Mouse (Mus musculus) macrophage (primary cell): ENCODE results near the gene Mars2. TPM values are rescaled to one million over a fixed set of nuclear protein-coding genes. Genes with fewer than 3 reads are reported as not detected.

Source experiments
- H3K27ac ChIP-seq: fragments of 350-480 bp; formaldehyde crosslinking; 2 replicates; pipeline ENCODE4 v1.9.0; 2021
- H3K36me3 ChIP-seq: fragments of 350-480 bp; formaldehyde crosslinking; 2 replicates; pipeline ENCODE4 v1.9.0; 2021; ENCODE audit errors: inconsistent target
- H3K4me3 ChIP-seq: fragments of 350-480 bp; formaldehyde crosslinking; 2 replicates; pipeline ENCODE4 v1.9.0; 2021; ENCODE audit errors: inconsistent target
- H3K79me2 ChIP-seq: fragments of 350-480 bp; formaldehyde crosslinking; 2 replicates; pipeline ENCODE4 v1.9.0; 2021; ENCODE audit errors: inconsistent target
- WGBS: methylation state at CpG from one replicate; pipeline ENCODE4 v1.1.7; 2026; ENCODE audit warnings: inconsistent platforms; ENCODE audit not compliant: missing documents; 5-methylcytosine and 5-hydroxymethylcytosine counted together
- polyA plus RNA-seq: library from polyadenylated mRNA; stranded (reverse); fragments of 250-400 nt; gene quantifications from 3 replicates; pipeline ENCODE4 v1.2.4, GENCODE M21; 2018; ENCODE audit warnings: inconsistent platforms
- total RNA-seq, 78 experiments: library from RNA; depleted of rRNA; stranded (reverse); fragments of 250-400 nt; gene quantifications; 1 replicate in 9 of 78; 2 replicates in 24 of 78; 3 replicates in 43 of 78; 4 replicates in 2 of 78; pipeline ENCODE4 v1.2.4; 2018; ENCODE audit warnings: inconsistent platforms in 56 of 78

Gene Mars2
- 1 to 10 TPM; 1.2 to 9.5 (median 3.2) TPM for total RNA-seq (2018; cell fraction: chromatin; rRNA removed)
- 1 to 10 TPM in 5 of 26 experiments, under 1 TPM in 21; 0.20 to 1.5 (median 0.70) TPM for total RNA-seq (2018; cell fraction: cytosol; rRNA removed)
- 1 to 10 TPM in 24 of 26 experiments, under 1 TPM in 2; 0.68 to 9.3 (median 1.9) TPM for total RNA-seq (2018; cell fraction: nucleus; rRNA removed)
- polyA plus RNA-seq: 0.86 to 1.8 TPM (median 0.86 TPM) in 3 replicates

GRCm38 (mm10) chr1:55236890-55237642 is at the start of gene Mars2:
Gene Mars2 (plus strand): TSS chr1:55237177.
- 1% methylated on average over 77 of the region's 82 CpGs for WGBS
- H3K27ac ChIP-seq: peak within 1 kb of the TSS; percentile 36

DNA sequence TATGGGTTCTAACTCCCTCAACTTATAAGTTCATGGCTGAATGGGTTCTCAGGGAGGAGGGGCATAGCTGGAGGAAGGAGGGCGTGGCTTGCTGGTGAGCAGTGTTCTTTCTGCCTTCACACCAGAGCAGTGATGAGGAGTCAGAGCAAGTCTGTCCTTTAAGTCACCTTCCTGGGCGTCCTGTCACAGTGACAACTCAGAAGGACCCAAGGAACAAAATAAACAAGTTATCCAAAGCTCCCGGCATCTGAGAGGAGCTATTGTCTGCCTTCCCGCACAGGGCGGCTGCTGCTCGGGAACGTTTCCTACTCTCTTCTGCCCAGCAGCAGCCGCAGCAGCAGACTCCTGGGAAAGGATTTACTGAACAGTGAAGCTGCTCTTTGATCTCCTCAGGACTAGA is 45.0 kb upstream of the Mars2 start:
- 61% methylated on average over 8 of the region's 8 CpGs for WGBS
- Histone ChIP-seq H3K36me3 (no peaks in the 10 kb centered on the region), H3K79me2 (no peaks in the 10 kb centered on the region), H3K27ac (no peak overlapping the region), H3K4me3 (no peak overlapping the region)

More at GRCm38 (mm10) chr1:55236890-55237642, at the start of gene Mars2:
- Histone ChIP-seq H3K79me2 (peaks cover 47% of the 10 kb centered on the region), H3K36me3 (no peaks in the 10 kb centered on the region), H3K4me3 (peak within 1 kb of the TSS; percentile 89)

DNA sequence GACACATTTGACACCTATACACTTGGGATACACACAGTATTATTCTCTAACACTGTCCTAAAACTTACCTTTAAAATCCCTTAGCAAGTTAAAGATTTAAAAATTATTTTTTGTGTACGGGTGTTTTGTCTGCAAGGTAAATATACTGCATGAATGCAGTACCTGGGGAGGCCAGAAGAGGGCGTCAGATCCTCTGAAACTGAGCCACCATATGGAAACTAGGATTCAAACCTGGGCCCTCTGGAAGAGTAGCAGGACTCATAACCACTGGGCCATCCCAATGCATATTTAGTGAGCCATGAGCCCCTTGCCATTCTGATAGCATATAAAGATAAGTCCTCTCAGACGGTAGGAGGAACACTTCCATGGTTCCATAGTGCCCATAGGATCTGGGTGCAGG is 44.2 kb upstream of the Mars2 start:
- no peak overlapping the region for H3K27ac ChIP-seq
- no peaks in the 10 kb centered on the region for H3K36me3 ChIP-seq
- no peaks in the 10 kb centered on the region for H3K79me2 ChIP-seq
- H3K4me3 ChIP-seq: no peak overlapping the region
- 58% methylated on average over 3 of the region's 3 CpGs for WGBS

DNA sequence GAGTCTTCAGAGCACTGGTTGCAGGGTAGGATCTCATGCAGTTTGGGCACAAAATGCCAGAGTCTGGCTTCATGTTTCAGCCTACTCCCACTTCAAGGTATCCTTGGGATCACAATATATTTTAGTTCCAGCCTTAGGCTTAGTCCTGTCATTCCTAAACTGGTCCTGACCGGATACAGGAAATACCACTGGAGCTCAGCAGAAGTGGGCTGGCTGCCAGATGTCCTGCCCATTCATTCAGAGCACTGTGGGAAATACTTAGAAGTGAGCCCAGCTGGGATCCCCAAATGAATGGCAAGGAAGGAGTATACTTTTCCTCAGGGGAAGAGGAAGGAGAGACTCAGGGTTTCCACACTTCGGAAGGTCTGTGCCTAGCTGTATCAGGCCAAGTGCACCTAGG is 43.7 kb upstream of the Mars2 start:
- WGBS: 85% methylated on average over 2 of the region's 2 CpGs
- Histone ChIP-seq H3K79me2 (no peaks in the 10 kb centered on the region), H3K36me3 (no peaks in the 10 kb centered on the region), H3K27ac (no peak overlapping the region), H3K4me3 (no peak overlapping the region)

DNA sequence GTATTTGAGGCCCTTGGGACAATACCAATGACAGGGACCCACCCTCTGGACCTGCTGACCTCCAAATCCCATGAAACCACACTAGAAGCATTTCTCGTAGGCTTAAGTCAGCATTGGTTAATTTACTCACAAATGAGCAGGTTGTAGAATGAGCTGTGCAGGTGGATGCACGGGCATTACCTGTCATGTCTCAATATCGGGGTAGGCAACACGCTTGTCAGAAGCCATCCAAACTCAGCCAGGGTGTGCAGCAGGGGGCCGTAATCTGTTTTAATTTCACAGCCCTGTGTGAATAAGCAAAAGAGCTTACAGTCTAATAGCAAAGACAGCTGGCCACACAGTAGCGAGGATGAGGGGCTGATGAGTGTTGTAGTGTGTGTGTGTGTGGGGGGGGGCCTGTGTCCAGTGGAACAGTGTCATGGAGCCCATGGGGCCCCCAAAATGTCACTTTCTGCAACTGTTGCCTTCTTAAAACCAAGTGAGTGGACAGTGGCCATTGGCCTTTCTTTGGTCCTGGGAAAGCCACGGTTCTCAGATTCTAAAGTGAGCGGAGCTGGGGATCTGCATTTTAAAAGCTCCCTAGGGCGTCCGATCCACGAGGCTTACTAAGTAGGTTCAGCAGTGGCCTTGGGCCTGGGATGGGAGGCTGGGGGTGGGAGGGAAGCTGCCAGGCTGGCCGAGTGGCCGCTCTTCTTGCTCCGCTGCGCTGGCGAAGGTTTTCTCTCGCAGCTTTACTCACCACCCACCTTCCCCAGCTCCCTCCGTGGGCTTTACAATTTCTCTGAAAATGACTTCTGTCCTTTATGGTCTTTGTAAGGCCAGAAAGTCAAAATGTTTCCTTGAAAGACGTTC is 42.7 kb upstream of the Mars2 start:
- WGBS: 92% methylated on average over 19 of the region's 19 CpGs
- no peaks in the 10 kb centered on the region for H3K79me2 ChIP-seq
- H3K4me3 ChIP-seq: no peak overlapping the region

GRCm38 (mm10) chr1:55195021-55195420 is 42.0 kb upstream of the Mars2 start:
- Histone ChIP-seq H3K4me3 (no peak overlapping the region), H3K79me2 (no peaks in the 10 kb centered on the region), H3K36me3 (no peaks in the 10 kb centered on the region), H3K27ac (no peak overlapping the region)
- WGBS: 91% methylated on average over 4 of the region's 4 CpGs

More for the DNA sequence above, 42.7 kb upstream of the Mars2 start:
- no peaks in the 10 kb centered on the region for H3K36me3 ChIP-seq
- no peak overlapping the region for H3K27ac ChIP-seq

GRCm38 (mm10) chr1:55196327-55197003 is 40.5 kb upstream of the Mars2 start:
- Histone ChIP-seq H3K4me3 (no peak overlapping the region), H3K36me3 (no peaks in the 10 kb centered on the region), H3K79me2 (no peaks in the 10 kb centered on the region), H3K27ac (no peak overlapping the region)
- WGBS: 77% methylated on average over 6 of the region's 6 CpGs

DNA sequence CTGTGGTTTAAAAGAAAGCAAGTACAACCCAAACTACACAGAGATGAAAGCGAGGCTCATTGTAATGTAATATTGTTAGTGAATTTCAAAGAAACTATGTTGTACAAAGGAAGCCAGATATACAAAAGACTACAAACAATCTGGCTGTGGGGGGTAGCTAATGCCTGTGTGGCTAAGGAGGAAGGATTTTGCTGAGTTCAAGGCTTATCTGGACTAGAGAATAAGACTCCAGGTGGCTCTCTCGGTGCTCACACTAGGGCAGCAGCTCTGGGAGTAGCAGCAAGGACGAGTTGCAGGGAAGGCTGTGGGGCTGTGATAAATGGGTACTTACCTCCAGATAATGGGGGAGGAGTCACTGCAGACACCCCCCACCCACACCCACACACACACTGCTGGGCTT is 38.3 kb upstream of the Mars2 start:
- WGBS: 72% methylated on average over 3 of the region's 3 CpGs
- no peaks in the 10 kb centered on the region for H3K36me3 ChIP-seq
- no peak overlapping the region for H3K4me3 ChIP-seq
- H3K27ac ChIP-seq: no peak overlapping the region
- no peaks in the 10 kb centered on the region for H3K79me2 ChIP-seq

- Histone ChIP-seq H3K36me3 (no peaks in the 10 kb centered on the region), H3K79me2 (no peaks in the 10 kb centered on the region), H3K27ac (no peak overlapping the region), H3K4me3 (no peak overlapping the region)
- 67% methylated on average over 17 of the region's 18 CpGs for WGBS
Measured at GRCm38 (mm10) chr1:55201850-55202752, 34.9 kb upstream of the Mars2 start.

DNA sequence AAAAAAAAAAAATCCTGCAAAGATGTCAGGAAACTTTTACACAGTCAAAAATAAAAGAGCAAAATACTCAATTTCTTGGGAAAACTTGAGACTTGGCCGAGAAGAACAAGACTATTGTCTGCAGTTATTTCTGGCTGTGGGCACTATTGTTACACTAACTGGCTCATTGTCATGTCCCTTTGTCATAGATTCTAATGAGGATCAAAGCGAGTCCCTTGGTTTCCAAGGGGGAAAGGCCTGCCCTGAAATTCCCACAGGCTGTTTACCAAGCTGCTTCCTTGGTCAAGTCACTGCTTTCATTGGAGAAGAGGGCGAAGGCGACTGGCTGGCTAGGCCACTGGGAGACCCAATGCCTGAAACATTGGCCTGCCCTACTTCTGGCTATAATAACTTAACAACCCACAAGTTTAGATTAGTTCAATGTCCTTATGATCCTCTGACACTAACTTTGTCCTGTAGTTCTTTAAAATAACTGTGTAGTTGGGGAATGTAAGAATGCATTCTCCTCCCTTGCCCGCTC is 31.1 kb upstream of the Mars2 start:
- 91% methylated on average over 5 of the region's 5 CpGs for WGBS
- no peaks in the 10 kb centered on the region for H3K79me2 ChIP-seq
- H3K27ac ChIP-seq: no peak overlapping the region
- H3K36me3 ChIP-seq: no peaks in the 10 kb centered on the region
- H3K4me3 ChIP-seq: no peak overlapping the region

- no peak overlapping the region for H3K27ac ChIP-seq
- H3K79me2 ChIP-seq: no peaks in the 10 kb centered on the region
- WGBS: 97% methylated on average over 6 of the region's 6 CpGs
Measured at GRCm38 (mm10) chr1:55207561-55207960, 29.4 kb upstream of the Mars2 start.

GRCm38 (mm10) chr1:55208500-55209140 is 28.4 kb upstream of the Mars2 start:
- WGBS: 50% methylated on average over 5 of the region's 5 CpGs
- no peak overlapping the region for H3K27ac ChIP-seq
- H3K36me3 ChIP-seq: no peaks in the 10 kb centered on the region
- no peaks in the 10 kb centered on the region for H3K79me2 ChIP-seq
- H3K4me3 ChIP-seq: no peak overlapping the region

More at GRCm38 (mm10) chr1:55207561-55207960, 29.4 kb upstream of the Mars2 start:
- no peak overlapping the region for H3K4me3 ChIP-seq
- no peaks in the 10 kb centered on the region for H3K36me3 ChIP-seq
